Mouse (Mus musculus): ENCODE measurements around the gene Nmnat2. TPM values are rescaled to one million over a fixed set of nuclear protein-coding genes. Genes with fewer than 3 reads are reported as not detected.
A peak's percentile ranks its signal among the peaks of the same experiment; 100 is the strongest.
"Not testable (repeated sequence)": the region's sequence is repeated elsewhere in the genome, so short reads cannot be mapped to it uniquely, and the experiment has no call there.

Gene Nmnat2
- polyA plus RNA-seq, 1 experiment from 2014 or later = 11.7 TPM

GRCm38 (mm10) chr1:153075087-153075736 lies 120.4 kb downstream of the Nmnat2 start:
- Histone ChIP-seq H3K9ac (ENCODE audit: low read length) (no peak overlapping the region), H3K4me2 (ENCODE audit: low read depth, low read length, severe bottlenecking) (no peak overlapping the region), H3K4me1 (replicated peaks; ENCODE audit: control insufficient read depth, insufficient read depth, low read length) (peaks cover 9% of the 10 kb centered on the region), H3K36me3 (ENCODE audit: control insufficient read depth, insufficient read depth, low read length) (no peaks in the 10 kb centered on the region), H3K4me3 (ENCODE audit: low read depth, low read length) (no peak overlapping the region), H3K9me3 (ENCODE audit: control insufficient read depth, low read length) (no peaks in the 10 kb centered on the region), H3K27ac (ENCODE audit: low read depth, low read length) (no peak overlapping the region), H3K27me3 (ENCODE audit: control insufficient read depth, insufficient read depth, low read length) (peaks cover 7% of the 10 kb centered on the region; the same call in 1 of the 2 replicates)
- 60% methylated on average over 3 of the region's 3 CpGs for WGBS
- DNase-seq (ENCODE audit: low spot score) = no peak
- ATAC-seq (replicated peaks; ENCODE audit: low FRiP score) = peak; percentile 39; the same call in 1 of the 2 replicates

- DNase-seq (ENCODE audit: low spot score) = no peak
- H3K36me3 ChIP-seq (ENCODE audit: control insufficient read depth, insufficient read depth, low read length) = no peaks in the 10 kb centered on the region
- WGBS = 64% methylated on average over 6 of the region's 6 CpGs
- peaks cover 9% of the 10 kb centered on the region for H3K4me1 ChIP-seq (replicated peaks; ENCODE audit: control insufficient read depth, insufficient read depth, low read length)
- no peak overlapping the region for H3K4me2 ChIP-seq (ENCODE audit: low read depth, low read length, severe bottlenecking)
- no peaks in the 10 kb centered on the region for H3K9me3 ChIP-seq (ENCODE audit: control insufficient read depth, low read length)
- peak; percentile 54; the same call in 1 of the 2 replicates for ATAC-seq (replicated peaks; ENCODE audit: low FRiP score)
- no peak overlapping the region for H3K27ac ChIP-seq (ENCODE audit: low read depth, low read length)
- H3K27me3 ChIP-seq (ENCODE audit: control insufficient read depth, insufficient read depth, low read length) = peaks cover 7% of the 10 kb centered on the region; the same call in 1 of the 2 replicates
- H3K9ac ChIP-seq (ENCODE audit: low read length) = no peak overlapping the region
- H3K4me3 ChIP-seq (ENCODE audit: low read depth, low read length) = no peak overlapping the region
These were observed 121.2 kb downstream of the Nmnat2 start for GRCm38 (mm10) chr1:153075955-153076354.

DNA sequence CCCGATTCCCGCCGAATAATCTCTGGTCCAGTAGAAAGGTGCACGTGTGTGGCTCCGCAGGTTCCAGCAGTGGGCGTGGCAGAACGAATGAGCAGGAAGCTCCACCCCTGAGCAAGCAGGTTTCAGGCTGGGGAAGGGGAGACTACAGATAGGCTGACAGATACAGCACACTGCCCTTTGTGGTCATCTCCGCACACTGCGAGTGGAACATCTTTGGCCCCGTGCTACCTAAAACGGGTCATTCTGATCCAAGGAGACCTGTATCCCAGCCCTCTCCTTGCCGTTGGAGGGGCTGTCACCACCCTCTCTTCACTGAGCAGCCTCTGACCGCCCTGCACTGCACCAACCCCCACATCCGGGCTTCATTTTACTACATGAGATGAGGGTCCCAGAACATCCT lies 128.4 kb downstream of the Nmnat2 start:
- H3K36me3 ChIP-seq (ENCODE audit: control insufficient read depth, insufficient read depth, low read length); H3K4me2 ChIP-seq (ENCODE audit: low read depth, low read length, severe bottlenecking); H3K27ac ChIP-seq (ENCODE audit: low read depth, low read length); H3K4me3 ChIP-seq (ENCODE audit: low read depth, low read length); DNase-seq (ENCODE audit: low spot score); H3K9me3 ChIP-seq (ENCODE audit: control insufficient read depth, low read length); H3K4me1 ChIP-seq (replicated peaks; ENCODE audit: control insufficient read depth, insufficient read depth, low read length); H3K9ac ChIP-seq (ENCODE audit: low read length); H3K27me3 ChIP-seq (ENCODE audit: control insufficient read depth, insufficient read depth, low read length); ATAC-seq (replicated peaks; ENCODE audit: low FRiP score): not testable (repeated sequence)
- WGBS = 86% methylated on average over 7 of the region's 14 CpGs

DNA sequence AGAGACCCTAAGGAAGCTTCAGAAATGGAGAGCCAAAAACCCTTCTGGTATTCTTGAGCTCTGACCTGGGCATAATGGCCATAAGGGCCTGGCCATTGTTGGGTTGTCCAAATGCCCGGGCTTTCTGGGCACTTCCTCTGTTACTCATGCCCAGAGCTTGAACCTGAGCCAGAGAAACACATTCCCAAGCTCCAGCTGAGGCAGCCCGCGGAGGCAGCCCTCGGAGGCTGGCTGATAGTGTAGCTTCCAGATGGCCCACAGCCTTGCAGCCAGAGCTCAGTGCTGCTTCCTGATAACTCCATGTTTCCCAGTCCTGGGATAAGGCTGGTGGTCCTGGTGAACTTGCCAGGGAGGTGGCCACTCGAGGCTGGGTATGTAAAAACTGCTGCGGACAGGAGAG lies 129.4 kb downstream of the Nmnat2 start:
- no peaks in the 10 kb centered on the region for H3K4me1 ChIP-seq (replicated peaks; ENCODE audit: control insufficient read depth, insufficient read depth, low read length)
- H3K9ac ChIP-seq (ENCODE audit: low read length) = no peak overlapping the region
- H3K4me3 ChIP-seq (ENCODE audit: low read depth, low read length) = no peak overlapping the region
- H3K27ac ChIP-seq (ENCODE audit: low read depth, low read length) = no peak overlapping the region
- 72% methylated on average over 6 of the region's 6 CpGs for WGBS
- DNase-seq (ENCODE audit: low spot score) (no peak), ATAC-seq (replicated peaks; ENCODE audit: low FRiP score) (no peak)
- no peak overlapping the region for H3K4me2 ChIP-seq (ENCODE audit: low read depth, low read length, severe bottlenecking)
- no peaks in the 10 kb centered on the region for H3K36me3 ChIP-seq (ENCODE audit: control insufficient read depth, insufficient read depth, low read length)
- H3K27me3 ChIP-seq (ENCODE audit: control insufficient read depth, insufficient read depth, low read length) = no peaks in the 10 kb centered on the region
- no peaks in the 10 kb centered on the region for H3K9me3 ChIP-seq (ENCODE audit: control insufficient read depth, low read length)

DNA sequence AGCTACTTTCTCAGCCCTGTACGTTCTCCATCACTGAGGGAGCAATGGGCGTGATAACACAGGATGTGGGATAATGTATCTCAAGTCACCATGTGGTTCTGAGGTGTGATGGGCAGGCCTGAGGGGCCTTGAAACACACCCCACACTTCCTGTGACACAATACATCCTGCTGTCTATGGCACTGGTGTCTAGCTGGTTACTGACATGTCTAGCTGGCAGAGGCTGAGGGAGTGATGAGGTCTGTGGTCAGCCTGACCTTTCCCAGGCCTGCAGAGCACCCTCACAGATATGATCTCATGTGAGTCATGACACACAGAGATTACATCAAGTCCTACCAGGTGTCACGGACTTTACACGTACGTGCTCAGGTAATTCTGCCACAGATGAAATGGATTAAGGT lies 130.4 kb downstream of the Nmnat2 start:
- H3K36me3 ChIP-seq (ENCODE audit: control insufficient read depth, insufficient read depth, low read length) = no peaks in the 10 kb centered on the region
- H3K4me3 ChIP-seq (ENCODE audit: low read depth, low read length) = no peak overlapping the region
- no peak overlapping the region for H3K4me2 ChIP-seq (ENCODE audit: low read depth, low read length, severe bottlenecking)
- H3K9me3 ChIP-seq (ENCODE audit: control insufficient read depth, low read length) = no peaks in the 10 kb centered on the region
- no peak for DNase-seq (ENCODE audit: low spot score)
- H3K9ac ChIP-seq (ENCODE audit: low read length) = no peak overlapping the region
- H3K4me1 ChIP-seq (replicated peaks; ENCODE audit: control insufficient read depth, insufficient read depth, low read length) = no peaks in the 10 kb centered on the region
- no peaks in the 10 kb centered on the region for H3K27me3 ChIP-seq (ENCODE audit: control insufficient read depth, insufficient read depth, low read length)
- 86% methylated on average over 5 of the region's 5 CpGs for WGBS
- ATAC-seq (replicated peaks; ENCODE audit: low FRiP score) = no peak
- H3K27ac ChIP-seq (ENCODE audit: low read depth, low read length) = no peak overlapping the region

DNA sequence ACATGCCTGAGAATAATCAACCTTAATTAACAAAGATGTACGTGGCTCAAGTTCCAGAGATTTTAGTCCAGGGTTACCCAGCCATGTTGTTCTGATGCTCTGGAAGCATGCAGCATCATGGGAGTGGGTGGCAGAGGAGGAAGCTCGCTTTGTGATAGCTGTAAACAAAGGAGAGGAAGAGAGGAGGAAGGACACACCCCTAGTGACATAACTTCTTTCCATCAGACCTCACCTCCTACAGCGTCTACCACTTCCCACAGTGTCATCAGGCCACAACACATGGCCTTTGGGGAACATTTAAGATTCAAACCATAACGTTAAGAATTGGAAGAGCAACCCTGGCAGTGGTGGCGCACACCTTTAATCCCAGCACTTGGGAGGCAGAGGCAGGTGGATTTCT lies 133.0 kb downstream of the Nmnat2 start:
- Histone ChIP-seq H3K36me3 (ENCODE audit: control insufficient read depth, insufficient read depth, low read length) (no peaks in the 10 kb centered on the region), H3K9ac (ENCODE audit: low read length) (no peak overlapping the region), H3K27ac (ENCODE audit: low read depth, low read length) (no peak overlapping the region), H3K4me1 (replicated peaks; ENCODE audit: control insufficient read depth, insufficient read depth, low read length) (peaks cover 4% of the 10 kb centered on the region; the same call in 1 of the 2 replicates), H3K4me2 (ENCODE audit: low read depth, low read length, severe bottlenecking) (no peak overlapping the region), H3K27me3 (ENCODE audit: control insufficient read depth, insufficient read depth, low read length) (no peaks in the 10 kb centered on the region), H3K9me3 (ENCODE audit: control insufficient read depth, low read length) (no peaks in the 10 kb centered on the region), H3K4me3 (ENCODE audit: low read depth, low read length) (no peak overlapping the region)
- WGBS = 81% methylated on average over 5 of the region's 5 CpGs
- no peak for DNase-seq (ENCODE audit: low spot score)
- no peak for ATAC-seq (replicated peaks; ENCODE audit: low FRiP score)

DNA sequence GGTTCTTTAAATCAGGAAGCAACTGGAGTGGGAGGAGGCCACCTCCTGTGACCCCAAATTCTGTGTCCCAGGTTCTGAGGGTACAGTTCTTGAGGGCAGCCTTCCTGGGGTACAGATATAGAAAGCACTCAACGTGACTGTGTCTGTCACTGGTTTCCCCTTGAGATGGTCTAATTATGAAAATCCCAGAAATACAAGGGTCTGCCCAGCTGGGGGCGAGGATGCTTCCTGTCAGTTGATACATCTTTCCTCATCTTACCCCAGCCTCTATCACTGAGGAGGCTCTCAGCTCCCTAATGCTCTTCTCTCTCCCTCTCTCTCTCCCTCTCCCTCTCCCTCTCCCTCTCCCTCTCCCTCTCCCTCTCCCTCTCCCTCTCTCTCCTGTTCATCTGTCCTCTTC lies 135.3 kb downstream of the Nmnat2 start:
- H3K27ac ChIP-seq (ENCODE audit: low read depth, low read length) = no peak overlapping the region

GRCm38 (mm10) chr1:153090807-153091206 lies 136.0 kb downstream of the Nmnat2 start:
- H3K36me3 ChIP-seq (ENCODE audit: control insufficient read depth, insufficient read depth, low read length) = no peaks in the 10 kb centered on the region
- no peak overlapping the region for H3K4me3 ChIP-seq (ENCODE audit: low read depth, low read length)
- no peaks in the 10 kb centered on the region for H3K9me3 ChIP-seq (ENCODE audit: control insufficient read depth, low read length)
- H3K4me2 ChIP-seq (ENCODE audit: low read depth, low read length, severe bottlenecking) = no peak overlapping the region
- no peak for ATAC-seq (replicated peaks; ENCODE audit: low FRiP score)
- no peaks in the 10 kb centered on the region for H3K27me3 ChIP-seq (ENCODE audit: control insufficient read depth, insufficient read depth, low read length)
- no peak overlapping the region for H3K27ac ChIP-seq (ENCODE audit: low read depth, low read length)
- peaks cover 4% of the 10 kb centered on the region; the same call in 1 of the 2 replicates for H3K4me1 ChIP-seq (replicated peaks; ENCODE audit: control insufficient read depth, insufficient read depth, low read length)
- no peak for DNase-seq (ENCODE audit: low spot score)
- WGBS = 91% methylated on average over 4 of the region's 4 CpGs
- no peak overlapping the region for H3K9ac ChIP-seq (ENCODE audit: low read length)

More for the DNA sequence above, 135.3 kb downstream of the Nmnat2 start:
- H3K9ac ChIP-seq (ENCODE audit: low read length) = no peak overlapping the region
- no peaks in the 10 kb centered on the region for H3K9me3 ChIP-seq (ENCODE audit: control insufficient read depth, low read length)
- no peak overlapping the region for H3K4me3 ChIP-seq (ENCODE audit: low read depth, low read length)
- peaks cover 4% of the 10 kb centered on the region; the same call in 1 of the 2 replicates for H3K4me1 ChIP-seq (replicated peaks; ENCODE audit: control insufficient read depth, insufficient read depth, low read length)
- WGBS = 71% methylated on average over 2 of the region's 2 CpGs
- H3K4me2 ChIP-seq (ENCODE audit: low read depth, low read length, severe bottlenecking) = no peak overlapping the region
- no peaks in the 10 kb centered on the region for H3K36me3 ChIP-seq (ENCODE audit: control insufficient read depth, insufficient read depth, low read length)
- H3K27me3 ChIP-seq (ENCODE audit: control insufficient read depth, insufficient read depth, low read length) = no peaks in the 10 kb centered on the region
- ATAC-seq (replicated peaks; ENCODE audit: low FRiP score) = no peak
- no peak for DNase-seq (ENCODE audit: low spot score)

All from forebrain, embryonic 11.5 days (tissue).